Mouse (Mus musculus) retina, adult 2 months (tissue): ENCODE measurements around the gene Rif1.
A peak's percentile ranks its signal among the peaks of the same experiment; 100 is the strongest.

Source experiments
- DNase-seq: peaks from one replicate; pipeline ENCODE4 v3.0.0-alpha.2; 2012; ENCODE audit warnings: low read depth, low spot score

Gene Rif1

DNA sequence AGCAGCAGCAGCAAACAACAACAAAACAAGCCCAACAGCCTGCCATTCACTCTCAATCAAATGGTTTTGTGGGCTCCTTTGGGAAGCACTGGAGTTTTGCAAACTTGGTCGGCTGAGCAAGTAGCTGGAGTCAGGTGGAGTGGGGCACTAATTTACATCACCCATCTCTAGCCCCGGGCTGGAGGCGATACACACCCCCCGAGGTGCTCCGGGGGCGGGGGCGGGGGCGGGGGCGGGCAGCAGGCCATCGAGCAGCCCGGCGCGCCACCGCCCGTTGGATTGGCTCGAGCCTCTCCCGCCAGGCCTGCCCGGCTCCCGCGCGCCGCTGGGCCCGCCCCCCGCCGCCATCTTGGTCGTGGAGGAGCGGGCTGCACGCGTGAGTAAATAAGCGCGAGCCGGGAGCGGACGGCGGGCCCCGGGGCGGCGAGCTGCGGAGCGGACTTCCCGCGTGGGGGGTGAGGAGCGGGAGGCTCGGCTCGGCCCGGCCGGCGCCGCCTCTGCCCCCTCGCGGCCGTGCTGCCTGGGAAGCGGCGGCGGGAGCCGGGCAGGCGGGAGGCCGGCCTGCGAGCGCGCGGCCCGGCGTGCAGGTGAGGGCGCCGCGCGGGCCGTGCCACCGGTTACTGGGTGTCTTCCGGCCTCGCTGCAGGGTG is at the start of gene Rif1:
Gene Rif1, plus strand, starts transcription at position 342 of the 650 bp plus-strand sequence.
- DNase-seq = peak; percentile 61

DNA sequence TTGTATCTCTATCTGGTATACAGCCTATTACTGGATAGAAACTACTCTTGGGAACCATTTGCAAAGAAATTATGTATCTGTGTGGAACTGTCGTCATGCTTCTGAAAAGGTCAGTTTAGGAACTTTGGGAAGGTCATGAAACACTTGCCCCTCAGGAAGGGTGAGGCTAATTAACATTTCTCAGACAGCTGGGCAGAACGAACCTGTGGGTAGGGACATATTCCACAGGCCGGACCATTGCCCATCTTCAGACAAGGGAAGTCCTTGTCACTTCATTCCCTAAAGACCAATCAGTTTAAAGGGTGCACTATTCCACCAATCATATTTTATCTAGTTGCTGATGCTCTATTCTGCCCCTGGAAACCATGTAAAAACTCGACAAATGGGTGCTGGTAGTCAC is 45.6 kb upstream of the Rif1 start:
- no peak for DNase-seq

DNA sequence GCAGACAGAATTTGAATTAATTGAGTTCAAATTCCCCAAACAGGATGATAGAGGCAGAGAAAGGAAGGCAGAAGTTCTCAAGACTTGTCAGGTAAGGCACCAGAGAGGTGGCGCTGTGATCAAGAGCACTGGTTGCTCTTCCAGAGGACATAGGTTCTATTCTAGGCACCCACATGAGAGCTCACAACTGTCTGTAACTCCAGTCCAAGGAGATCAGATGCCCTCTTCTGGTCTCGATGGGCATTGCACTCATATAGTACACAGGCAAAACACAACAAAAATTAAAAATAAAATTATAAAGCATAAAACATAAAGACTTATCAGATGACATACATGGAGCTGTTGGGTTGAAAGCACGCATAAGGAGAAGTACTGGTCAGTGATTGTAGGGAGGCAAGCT is 43.2 kb upstream of the Rif1 start:
- DNase-seq = no peak

DNA sequence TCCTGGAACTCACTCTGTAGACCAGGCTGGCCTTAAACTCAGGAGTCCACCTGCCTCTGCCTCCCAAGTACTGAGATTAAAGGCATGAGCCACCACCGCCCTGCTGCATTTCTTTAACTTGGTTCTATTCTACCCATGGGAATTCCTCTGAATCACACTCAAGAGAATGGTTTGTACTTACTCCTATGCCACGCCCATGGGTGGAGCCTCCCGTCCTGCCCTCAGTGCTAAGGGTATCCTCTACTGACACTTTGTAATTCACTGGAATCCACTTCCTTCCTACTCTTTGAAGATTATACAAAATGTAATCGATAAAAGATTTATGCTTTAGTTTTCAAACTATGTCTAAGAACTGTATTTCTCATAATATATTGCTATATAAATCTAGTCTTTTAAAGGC is 41.1 kb upstream of the Rif1 start:
- DNase-seq = no peak

DNA sequence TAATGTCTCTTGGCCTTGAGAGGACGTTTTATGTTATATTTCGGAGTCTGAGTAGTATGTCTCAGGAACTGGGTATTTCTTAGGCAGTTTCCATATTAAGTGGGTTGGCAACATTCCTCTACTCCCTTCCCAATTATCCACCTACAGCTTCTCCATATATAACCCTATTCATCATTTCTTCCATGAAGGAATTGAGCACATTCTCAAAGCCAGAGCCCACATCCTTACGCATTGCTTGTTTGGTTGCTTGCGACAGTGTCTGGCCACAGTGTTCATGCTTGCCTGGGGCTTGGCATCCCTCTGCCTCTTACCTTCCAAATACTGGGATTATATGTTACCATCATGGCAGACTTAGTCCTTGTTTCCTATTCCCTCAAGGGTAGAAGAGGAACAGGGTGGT is 38.0 kb upstream of the Rif1 start:
- no peak for DNase-seq

DNA sequence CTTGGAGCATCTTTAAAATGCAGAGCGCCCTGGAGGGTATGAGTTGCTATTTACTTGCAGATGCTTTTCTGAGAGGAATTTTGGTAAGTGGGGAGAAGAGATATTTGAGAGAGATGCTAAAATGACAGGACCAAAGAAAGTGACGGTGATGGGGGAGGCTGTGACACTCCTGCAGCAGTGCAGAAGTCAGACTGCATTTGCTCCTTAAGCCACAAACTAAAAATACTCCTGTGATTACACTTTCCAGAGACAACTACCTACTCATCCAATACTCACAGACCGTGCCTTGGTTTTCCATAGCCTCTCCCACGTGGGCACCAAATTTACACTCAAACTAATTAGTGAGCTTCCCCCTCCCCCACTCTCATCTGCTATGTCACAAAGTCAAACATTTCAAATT is 37.5 kb upstream of the Rif1 start:
- no peak for DNase-seq

DNA sequence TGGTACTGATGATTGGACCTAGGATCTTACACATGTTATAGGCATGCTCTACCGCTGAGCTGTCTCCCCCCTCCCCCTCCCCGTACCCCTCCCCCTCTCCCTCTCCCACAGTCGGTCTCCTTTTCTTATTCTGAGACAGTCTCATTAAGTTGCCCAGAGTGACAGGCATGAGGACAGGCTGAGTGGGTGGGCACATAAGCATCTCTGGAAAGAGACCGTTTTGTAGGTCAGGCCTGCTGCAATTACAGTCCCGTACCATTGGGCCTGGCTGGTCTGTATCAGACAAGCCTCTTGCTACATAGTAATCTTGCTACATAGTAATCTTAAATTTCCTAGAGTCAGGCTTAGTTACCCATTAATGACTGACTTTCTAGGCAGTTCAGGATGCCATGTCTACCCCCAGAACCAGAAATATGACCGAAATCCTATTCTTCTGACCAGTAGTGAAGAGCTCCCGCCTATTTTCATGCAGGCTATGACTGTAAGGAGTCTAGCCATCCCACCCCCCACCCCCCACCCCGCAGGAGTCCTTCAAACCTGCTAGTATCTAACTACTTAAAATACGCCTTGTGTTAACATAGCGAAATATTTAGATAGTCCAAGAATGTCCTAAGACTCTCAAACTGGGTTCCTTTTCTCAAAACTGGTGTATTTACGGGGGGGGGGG is 35.6 kb upstream of the Rif1 start:
- no peak for DNase-seq

DNA sequence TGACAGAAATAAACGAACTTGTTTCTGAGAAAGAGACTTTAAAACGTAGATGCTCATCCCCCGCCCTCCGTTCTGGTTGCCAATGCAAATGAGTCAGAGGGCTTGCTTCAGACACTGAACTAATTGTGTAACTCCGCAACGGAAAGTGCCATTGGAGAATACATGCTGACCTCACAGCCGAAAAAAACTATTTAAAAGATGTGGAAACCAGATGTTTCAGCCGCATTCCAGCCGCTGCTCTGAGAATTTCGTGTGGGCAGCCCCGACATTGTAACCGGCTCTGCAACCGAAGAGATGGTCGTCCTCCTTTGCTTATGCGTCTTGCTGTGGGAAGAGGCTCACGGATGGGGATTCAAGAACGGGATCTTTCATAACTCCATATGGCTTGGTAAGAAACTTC is 34.8 kb upstream of the Rif1 start, which contains the start of gene Tnfaip6:
Gene Tnfaip6, plus strand, starts transcription at position 128 of the 400 bp plus-strand sequence.
- no peak for DNase-seq

DNA sequence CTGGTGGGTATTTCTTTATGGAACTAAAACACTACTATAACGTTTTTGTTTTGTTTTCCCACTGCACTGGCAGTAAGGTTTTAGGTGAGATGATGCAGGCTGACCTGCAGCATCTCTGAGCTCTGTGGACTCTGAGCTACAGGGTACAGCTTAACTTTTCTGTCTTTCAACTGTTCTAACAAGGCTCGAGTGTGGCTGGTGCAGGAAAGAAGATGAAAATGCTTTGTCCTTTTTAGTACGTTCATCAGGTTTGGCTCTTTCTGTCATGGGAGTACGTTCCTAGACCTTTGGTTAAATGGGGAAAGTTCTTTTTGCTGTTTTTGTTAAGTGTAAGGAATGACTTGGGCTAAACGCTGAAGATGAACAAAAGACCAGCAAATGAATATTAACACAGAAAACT is 34.1 kb upstream of the Rif1 start:
- no peak for DNase-seq

DNA sequence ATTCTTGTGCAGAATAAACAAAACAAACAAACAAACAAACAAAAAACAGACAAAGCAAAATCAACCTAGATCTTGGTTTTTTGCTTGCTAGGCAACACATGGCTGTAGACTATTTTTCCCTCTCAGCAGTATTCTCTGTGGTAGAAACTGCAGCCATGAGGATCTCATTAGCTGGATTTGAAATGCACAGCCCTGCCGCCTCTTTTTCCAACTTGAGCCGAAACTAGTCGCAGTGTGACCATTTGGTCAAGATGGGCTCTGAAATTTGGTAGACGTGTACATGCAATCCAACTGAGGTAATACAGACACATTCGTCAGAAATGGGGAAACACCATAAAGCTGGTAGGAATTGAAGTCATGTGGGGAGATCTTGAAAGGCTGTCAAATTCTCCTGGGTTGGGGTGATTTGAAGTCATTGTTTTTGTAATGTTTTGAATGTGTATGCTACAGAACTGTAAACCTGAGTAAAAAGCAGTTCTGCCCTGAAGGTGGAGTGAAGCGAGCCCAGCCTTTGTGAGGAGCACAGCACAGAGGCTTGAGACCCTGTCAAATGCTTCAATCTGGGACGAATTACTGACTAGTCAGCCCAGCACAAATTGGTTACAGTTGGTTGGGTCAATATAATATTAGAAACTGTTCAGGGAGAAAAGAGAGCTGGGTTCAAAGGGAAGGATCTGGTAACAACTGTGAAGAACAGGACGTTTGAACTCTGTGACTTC is 33.4 kb upstream of the Rif1 start:
- DNase-seq = no peak

DNA sequence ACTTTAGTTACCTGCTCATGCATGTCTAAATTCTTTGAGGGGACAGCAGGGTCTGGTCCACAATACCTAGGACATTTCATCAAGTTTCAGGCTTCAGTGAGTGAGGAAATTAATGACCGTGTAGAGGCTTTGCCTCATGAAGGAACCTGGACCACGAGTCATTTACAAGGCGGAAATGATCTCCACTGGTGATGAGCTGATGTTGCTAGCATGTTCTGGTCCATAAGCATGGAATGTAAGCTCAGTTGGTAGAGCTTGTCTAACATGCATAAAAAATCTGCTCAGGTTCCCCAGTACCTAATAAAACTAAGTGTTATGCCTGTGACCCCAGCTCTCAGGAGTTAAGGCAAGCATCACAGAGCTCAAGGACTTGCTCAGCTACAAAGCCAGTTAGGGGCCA is 30.5 kb upstream of the Rif1 start:
- no peak for DNase-seq

DNA sequence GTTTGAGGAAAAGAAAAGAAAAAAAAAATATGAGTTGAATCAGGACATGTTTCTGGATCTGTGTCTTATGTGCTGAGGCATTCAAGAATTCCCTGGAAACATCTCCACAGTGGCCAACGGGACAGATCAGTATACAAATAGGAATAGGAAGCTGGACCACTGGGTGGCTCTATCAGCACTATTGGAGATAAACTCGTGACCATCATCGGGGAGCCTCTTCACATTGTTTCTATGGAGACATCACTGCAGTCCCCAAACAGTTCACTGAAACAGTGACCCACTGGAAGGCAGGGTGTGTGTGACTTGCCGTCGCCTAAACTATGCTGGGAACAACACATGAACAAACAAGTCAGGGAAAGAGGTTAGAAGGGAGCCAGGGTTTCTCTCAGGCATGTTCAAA is 29.9 kb upstream of the Rif1 start:
- no peak for DNase-seq

DNA sequence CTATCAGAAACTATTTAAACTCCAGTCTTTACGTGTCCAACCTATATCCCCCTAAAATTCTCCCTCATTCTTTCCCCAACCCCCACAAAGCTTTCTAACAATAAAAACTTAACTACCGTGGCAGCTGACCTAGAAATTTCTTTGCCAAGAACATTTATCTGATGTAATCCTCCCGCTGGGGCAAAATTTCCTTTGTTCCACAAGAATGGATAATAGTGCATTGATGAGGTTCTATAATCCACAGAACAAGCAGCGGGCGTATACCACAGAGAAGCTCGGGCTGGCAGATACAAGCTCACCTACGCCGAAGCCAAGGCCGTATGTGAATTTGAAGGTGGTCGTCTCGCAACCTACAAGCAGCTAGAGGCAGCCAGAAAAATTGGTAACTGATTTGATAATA is 29.1 kb upstream of the Rif1 start:
- no peak for DNase-seq

DNA sequence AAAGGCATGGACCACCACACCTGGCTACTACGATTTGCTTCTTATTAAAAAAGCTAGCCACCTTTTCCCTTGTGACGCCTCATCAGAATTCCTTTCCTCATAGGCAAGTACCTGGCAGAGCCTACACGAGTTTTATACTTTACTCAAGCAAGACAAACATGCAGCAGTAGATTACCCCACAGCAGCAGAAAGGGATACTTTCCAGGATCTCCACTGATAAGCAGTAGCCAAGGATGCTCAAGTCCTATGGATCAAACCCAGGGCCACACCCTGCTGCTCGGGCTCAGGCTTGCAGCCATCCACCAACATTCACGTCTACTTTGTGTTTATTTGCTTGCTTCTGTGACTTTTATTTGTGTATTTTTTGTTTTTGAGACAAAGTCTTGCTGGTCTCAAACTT is 26.6 kb upstream of the Rif1 start:
- no peak for DNase-seq

DNA sequence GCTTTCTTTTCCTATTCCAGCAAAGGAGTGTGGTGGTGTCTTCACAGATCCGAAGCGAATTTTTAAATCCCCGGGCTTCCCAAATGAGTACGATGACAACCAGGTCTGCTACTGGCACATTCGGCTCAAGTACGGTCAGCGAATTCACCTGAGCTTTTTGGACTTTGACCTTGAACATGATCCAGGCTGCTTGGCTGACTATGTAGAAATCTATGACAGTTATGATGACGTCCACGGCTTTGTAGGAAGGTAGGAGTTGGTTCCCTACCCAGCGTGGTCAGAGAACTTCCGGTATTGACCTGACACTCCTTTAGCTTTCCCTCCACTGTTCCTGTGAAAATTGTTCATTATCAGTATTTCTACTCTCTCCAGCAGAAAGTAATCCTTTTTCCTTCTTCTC is 21.8 kb upstream of the Rif1 start:
- DNase-seq = no peak

DNA sequence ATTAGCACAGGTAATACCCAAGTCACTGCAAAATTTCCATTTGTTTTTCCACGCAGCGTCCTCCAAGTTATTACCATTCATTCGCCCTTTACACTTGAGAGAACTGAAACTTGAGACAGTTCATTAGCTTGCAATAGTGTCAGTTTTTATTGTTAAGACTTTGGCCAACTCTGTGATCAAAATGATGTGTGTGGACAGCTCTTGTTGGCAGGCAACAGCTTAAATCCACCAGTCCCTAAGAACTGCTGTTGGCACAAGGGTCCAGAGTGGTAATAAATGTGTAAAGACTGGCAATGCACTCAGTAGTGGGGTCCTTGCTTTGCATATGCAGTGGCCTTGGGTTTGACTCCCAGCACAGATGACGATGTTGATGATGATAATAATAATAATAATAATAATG is 20.3 kb upstream of the Rif1 start:
- no peak for DNase-seq

DNA sequence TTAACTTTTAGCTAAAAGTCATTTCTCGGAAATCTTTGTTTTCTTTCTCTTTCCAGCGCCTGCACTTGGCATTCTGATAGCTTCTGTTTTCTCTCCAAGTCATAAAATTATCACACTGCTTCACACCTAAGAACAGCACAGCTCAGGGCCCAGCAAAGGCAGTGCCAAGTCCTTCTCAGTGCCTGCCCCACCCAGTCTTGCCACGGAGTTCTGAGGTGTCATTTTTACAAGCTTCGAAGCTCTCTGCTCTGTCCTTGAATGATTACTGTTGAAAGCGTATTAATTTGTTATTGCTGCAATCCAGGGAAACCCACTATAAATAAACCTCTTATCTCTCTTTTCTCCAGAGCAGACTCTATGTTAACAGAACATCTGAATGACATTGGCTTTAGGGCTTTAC is 19.1 kb upstream of the Rif1 start:
- no peak for DNase-seq

DNA sequence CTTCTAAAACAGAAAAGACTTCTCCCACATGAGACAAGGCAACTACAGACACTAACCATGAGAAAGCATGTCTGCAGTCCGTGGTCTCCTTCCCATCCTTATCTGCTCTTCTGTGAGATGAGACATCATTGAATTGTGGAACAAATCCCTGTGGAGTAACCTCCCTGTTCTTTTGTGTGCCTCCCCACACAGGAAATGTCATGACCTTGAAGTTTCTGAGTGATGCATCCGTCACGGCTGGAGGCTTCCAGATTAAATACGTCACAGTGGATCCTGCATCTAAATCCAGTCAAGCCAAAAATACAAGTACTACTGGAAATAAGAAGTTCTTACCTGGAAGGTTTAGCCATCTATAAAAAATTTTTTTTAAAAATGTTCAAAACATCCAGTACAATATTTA is 17.0 kb upstream of the Rif1 start:
- DNase-seq = no peak

DNA sequence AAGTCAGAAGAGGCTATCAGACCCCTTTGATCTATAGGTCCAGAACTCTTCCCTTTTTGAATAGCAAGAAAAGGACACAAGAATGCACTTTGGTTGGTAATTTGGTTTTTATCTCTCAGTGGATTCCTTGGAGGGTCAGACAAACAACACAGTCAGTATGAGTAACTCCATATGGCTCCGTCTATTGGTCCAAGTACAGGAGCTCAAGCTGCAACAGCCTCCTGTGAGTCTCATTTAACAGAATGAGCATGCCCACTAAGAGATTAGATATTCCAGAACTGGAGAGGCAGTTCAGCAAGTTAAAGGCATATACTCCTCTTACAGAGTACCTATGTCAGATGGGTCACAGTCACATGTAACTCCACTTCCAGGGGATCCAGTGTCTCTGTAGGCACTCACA is 15.5 kb upstream of the Rif1 start:
- no peak for DNase-seq

DNA sequence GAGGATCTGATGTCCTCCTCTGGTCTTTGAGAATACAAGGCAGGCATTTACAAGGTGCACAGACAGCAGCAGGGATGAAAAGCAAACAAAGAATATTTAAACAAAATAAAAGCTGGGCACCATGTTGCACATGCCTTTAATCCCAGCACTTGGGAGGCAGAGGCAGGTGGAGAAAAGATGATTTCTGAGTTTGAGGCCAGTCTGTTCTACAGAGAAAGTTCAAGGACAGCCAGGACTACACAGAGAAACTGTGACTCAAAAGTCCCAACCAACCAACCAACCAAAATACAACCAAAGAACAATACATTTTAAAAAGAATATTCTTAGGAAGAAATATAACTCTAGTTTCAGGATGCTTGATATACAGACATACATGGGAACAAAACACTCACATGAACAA is 15.0 kb upstream of the Rif1 start:
- DNase-seq = no peak

DNA sequence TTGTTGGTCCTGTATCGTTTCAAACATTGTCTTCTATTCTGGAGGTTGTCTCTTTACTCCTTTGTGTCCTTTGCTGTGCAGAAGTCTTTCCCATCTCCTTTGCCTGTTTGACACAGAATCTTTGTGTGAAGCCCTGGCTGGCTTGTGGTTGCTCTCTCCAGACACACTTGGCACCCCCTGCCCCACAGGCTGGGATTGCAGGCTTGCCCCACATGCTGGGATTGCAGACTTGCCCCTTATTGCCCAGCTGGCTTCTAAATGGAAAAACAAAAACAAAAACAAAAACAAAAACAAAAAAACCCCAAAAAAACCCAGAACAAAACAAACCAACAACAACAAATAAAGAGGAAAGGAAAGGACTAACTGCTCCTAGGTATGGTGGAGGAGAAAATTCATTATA is 4.0 kb upstream of the Rif1 start:
- DNase-seq = no peak

DNA sequence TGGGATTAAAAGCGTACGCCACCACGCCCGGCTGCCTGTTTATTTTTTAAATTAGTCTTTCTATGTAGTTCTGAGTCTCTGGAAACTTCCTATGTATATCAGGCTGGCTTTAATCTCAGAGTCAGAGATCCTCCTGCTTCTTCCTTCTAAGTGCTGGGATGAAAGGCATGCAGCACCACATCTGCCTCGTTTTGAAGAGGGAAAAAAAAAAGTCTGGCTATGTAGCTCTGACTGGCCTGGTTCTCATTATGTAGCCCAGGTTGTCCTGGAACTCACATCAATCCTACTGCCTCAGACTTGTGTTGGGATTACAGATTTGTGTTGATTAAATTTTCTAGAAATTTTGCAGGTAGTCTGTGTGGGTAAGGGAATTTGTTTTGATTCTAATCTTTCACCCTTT is 1.8 kb upstream of the Rif1 start:
- no peak for DNase-seq
